Mouse (Mus musculus) G1E (cell line): ENCODE measurements around the gene Cald1.

Source experiments
- CTCF ChIP-seq: IDR thresholded peaks from 2 replicates; pipeline ENCODE4 v1.5.1; 2012; ENCODE audit warnings: low read depth, low read length, inconsistent platforms, mixed read lengths
- GATA1 ChIP-seq: IDR thresholded peaks from 2 replicates; pipeline ENCODE4 v1.6.1; 2012; ENCODE audit warnings: borderline replicate concordance, low read length, inconsistent platforms, mixed read lengths

- TF ChIP-seq CTCF (no peak), GATA1 (no peak)
These were observed 149.5 kb downstream of the Cald1 start for GRCm38 (mm10) chr6:34747846-34748245.
